Mouse (Mus musculus) adrenal gland, adult 18-20 months (tissue): ENCODE results near the gene Rpl6. TPM values are rescaled to one million over a fixed set of nuclear protein-coding genes. Genes with fewer than 3 reads are reported as not detected.
"Not testable (repeated sequence)": the region's sequence is repeated elsewhere in the genome, so short reads cannot be mapped to it uniquely, and the experiment has no call there.

Source experiments
- DNase-seq, 2 experiments: peaks; one replicate each; pipeline ENCODE4 v3.0.0; 2021 to 2022; ENCODE audit warnings: low spot score in 2 of 2
- total RNA-seq, 2 experiments: library from RNA; stranded (reverse); gene quantifications; 1 replicate in 1 of 2; 2 replicates in 1 of 2; pipeline ENCODE4 v1.2.3; 2021

Gene Rpl6
- total RNA-seq, 2 experiments from 2014 or later = 921 to 1,031 TPM

DNA sequence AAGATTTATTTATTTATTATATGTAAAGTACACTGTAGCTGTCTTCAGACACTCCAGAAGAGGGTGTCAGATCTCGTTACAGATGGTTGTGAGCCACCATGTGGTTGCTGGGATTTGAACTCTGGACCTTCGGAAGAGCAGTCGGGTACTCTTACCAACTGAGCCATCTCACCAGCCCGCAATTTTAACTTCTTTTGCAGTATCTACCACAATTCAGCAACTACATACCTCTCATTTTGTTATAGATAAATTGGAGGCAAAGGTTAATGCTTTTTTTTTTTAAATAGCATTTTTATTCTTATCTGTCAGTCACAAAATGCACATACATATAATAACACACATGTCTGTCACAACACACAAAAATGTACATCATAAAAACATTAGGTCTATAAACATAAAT, 19.7 kb downstream of the Rpl6 start:
- not testable (repeated sequence) for DNase-seq

DNA sequence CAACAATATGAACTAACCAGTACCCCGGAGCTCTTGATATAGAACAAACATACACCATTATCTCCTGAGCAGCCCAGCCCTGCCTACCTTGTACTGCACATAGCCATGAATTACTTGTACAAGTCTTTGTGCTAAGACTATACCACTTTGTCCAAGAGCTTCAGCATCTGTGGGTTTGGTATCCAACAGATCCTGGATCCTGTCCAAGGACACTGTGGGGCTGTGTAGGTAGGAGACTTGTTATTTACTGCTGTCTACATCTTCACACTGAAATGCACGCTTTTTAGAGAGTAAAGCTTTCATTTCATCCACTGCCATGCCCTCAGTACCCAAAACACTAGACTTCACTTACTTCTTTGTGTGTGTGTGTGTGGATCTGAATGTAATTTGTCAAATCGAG, 20.6 kb downstream of the Rpl6 start:
- no peak for DNase-seq

DNA sequence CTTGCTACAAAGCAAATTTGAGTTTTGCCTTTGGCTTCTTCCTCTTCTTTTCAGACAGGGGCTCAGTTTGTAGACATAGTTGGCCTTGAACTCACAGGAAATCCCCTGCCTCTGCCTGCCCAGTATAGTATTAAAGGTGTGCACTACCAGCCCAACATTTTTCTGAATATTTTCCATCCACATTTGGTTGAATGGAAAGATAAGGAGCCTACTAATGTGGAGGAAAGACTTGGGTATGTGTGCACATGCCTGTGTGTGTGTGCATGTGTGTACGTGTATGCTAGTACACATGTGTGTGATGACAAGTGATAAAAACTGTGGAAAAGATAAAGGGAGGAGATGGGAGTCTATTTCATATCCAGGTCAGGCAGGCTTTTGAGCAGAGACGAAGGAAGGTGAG, 21.6 kb downstream of the Rpl6 start:
- no peak for DNase-seq

DNA sequence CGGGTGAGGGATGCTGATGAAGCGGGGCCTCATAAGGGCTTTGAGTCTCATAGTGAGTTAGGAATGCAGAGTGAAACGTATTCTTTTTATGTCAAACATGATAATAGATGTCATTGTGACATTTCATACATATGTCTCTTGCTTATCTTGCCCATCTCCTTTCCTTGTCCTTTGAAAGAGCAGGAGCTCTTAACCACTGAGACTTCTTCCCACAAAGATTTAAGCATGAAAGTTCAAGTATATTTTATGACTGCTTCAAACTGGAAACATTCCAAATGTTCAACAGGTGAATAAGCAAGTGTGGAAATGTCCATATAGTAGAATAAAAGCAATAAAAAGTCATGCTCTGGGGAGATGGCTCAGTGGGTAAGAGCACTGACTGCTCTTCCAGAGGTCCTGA, 22.1 kb downstream of the Rpl6 start:
- no peak for DNase-seq

DNA sequence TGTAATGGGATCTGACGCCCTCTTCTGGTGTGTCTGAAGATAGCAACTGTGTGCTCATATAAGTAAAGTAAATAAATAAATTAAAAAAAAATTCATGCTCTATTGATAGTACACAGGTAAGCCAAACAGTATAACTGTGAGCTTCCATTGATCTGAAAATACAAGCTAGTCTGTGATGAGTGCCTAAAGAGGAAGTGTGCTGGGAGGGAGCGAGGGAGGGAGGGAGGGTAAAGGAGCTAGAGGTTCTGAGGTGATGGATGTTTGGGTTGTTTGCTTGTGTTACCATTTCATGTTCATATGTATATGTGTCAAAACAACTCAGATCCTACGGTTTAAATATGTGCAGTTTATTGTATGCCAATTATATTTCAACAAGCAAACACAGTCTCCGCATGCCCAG, 22.6 kb downstream of the Rpl6 start:
- no peak for DNase-seq

DNA sequence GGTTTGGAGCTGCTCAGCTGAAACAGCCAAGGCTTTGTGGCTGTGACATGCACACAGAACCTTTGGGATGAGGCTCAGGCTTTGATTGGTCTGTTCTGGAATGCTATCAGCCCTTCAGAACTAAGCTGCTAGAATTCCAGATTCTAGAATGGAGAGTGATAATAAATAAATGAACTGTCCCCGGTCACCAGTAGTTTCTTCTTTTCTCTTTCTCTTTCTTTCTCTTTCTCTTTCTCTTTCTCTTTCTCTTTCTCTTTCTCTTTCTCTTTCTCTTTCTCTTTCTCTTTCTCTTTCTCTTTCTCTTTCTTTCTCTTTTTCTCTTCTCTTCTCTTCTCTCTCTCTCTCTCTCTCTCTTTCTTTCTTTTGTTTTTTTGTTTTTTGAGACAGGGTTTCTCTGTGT, 23.0 kb downstream of the Rpl6 start:
- not testable (repeated sequence) for DNase-seq

DNA sequence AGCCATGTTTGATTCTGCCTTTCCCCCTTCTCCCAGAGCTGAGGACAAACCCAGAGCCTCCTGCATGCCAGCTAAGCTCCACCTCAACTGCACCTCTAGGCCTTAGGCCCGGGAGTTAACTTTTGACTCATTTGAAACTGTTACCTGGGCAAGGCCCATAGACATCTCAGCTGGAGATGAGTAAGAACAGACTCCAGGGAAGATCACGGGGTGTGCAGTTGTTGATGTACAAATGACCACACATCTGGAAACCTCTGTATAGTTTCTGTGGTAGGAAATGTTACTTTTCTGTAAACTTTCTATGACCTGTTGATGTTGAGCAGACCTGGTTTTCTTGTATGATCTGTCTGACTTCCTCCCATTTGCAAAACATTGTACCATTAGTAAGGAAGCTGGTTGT, 24.9 kb downstream of the Rpl6 start:
- no peak for DNase-seq

DNA sequence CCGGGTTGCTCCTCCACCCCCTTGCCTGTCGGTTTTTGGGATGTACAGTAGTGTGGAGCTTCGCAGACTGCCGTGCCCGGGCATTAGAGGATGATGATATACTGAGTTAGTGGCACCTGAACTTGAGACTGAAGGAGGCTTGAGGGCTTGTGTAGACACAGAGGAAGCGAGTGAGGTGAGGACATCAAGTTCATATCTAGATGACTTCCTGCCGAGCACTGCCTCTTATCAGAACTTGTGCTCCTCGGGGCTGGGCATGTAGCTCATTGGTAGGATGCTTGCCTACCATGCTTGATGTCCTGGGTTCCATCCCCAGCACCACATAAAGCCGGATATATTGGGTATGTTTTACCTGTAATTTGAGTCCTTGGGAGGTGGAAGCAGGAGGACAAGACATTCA, 26.5 kb downstream of the Rpl6 start:
- no peak for DNase-seq

DNA sequence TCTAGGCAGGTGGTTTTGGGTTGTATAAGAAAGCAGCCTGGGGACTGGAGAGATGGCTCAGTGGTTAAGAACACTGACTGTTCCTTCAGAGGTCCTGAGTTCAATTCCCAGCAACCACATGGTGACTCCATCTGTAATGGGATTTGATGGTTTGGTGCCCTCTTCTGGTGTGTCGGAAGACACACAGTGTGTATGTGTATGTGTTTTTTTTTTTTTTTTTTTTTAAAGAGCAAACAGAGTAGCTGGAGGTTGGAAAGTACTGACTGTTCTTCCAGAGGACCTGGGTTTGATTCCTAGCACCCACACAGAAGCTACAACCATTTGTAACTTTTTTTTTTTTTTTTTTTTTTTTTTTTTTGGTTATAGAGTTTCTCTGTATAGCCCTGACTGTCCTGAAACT, 28.5 kb downstream of the Rpl6 start:
- no peak for DNase-seq

DNA sequence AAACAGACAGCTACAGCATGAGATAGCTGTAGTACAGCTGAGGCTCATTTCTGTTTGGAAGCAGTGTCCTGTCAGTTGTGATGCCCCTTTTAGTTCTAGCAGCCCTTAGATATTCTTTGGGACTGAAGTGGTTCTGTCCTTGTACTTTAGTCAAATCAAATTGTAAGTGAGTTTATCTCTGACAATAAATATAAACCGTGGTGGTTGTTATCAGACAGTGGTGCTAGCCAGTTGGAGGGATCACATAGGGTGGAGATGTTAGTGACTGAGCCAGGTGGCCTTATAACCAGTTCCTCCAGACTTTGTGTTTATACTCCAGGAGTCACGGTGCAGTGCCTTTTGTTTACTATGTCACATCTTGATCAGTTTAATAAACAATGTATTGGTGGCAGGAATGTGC, 29.4 kb downstream of the Rpl6 start:
- DNase-seq = no peak

DNA sequence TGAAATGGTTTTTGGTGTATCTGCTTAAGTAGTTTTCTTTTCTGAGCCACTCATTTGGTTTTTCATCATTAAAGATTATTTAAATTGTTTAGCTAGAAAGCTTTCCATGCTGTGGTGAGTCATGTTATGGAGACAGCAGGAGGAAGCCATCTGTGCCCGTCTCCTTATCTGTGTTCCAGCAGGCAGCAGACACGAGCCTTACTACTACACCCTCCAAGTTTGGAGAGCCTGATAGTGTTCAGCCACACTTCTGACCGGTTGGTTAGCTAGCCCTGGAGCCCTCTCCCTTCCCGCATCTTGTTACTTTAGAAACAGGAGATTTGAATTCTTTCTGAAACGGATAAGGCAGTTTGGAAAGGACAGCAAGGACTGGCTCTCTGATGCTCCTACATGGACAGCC, 31.9 kb downstream of the Rpl6 start:
- DNase-seq = no peak

DNA sequence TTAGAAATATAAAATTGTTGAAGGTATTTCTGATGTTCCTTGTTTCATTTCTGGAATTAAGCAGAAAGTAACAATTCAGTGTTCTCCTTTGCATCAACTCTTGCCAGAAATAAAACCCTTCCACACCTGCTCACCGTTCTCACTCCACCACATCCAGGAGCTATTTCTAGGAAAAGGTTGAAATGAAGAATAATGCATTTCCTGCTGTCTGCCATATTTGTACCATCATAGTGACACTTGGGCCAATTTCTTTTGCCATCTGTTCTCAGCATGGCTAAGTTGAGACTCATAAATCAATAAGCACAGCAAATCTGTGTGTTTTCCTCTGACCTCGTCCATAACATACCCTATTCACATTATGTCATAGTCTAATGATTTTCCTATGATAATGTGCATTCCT, 33.9 kb downstream of the Rpl6 start:
- no peak for DNase-seq

DNA sequence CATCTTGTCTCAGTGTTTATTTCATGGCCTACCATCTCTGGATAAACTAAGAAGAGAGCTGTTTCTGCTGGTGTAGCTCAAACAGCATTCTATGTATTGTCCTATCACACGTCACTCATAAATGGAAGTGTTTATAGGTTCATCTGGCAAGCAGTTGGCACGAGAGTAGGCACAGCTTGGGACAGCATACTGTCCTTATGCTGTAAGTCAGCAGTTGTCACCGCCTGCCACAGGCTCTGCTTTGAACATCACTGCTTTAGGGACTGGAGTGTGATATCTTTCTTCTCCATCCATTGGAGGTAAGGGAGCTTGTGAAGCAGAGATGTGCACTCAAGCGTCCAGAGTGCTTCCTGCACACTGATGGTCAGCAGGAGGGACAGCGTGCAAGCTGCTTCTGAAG, 35.6 kb downstream of the Rpl6 start:
- no peak for DNase-seq

DNA sequence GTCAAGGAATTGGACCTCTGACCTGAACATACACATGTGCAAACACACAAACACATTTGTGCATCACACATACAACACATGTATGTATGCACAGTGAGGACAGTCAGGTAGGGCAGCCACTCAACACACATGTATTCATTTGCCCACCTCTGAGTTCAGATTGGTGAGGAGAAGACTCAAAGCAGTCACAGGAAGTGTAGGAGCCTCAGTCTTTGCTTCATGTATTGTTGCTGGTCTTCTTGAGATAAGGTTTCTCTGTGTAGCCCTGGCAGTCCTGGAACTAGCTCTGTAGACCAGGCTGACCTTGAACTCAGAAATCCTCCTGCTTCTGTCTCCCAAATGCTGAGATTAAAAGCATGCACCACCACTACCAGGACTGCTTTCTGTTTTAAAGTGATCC, 36.9 kb downstream of the Rpl6 start:
- DNase-seq = no peak

DNA sequence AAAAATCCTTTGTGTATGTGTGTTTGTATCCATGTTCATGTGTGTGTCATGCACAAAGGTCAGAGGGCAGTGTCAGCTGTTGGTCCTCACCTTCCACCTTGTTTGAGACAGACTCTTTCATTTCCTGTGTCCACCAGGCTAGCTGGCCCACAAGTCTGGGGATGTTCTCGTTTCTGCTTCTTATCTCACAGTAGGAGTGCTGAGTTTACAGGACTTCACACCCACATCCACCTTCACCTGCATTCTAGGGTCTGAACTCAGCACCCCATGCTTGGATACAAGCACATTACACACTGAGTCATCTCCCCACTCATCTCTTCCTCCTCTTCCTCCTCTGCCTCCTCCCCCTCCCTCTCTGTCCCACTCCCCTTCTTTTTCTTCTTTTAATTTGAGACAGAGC, 38.0 kb downstream of the Rpl6 start:
- DNase-seq = no peak

DNA sequence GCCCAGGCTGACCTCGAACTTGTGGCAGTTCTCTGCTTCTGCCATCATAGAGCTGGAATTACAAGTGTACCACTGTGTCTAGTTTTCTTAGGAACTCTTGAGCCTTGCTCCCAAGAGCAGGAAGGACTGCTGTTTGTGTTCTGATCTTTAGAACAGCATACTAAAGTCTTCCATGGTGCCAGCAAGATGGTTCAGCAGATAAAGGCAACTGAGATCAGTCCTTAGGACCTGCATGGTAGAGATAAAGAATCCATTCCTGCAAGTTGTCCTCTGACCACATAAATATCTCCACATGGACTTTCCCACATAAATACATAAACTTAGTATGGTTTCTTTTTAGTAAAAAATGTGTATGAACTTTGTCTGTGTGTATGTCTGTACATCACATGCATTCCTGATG, 38.4 kb downstream of the Rpl6 start:
- no peak for DNase-seq

DNA sequence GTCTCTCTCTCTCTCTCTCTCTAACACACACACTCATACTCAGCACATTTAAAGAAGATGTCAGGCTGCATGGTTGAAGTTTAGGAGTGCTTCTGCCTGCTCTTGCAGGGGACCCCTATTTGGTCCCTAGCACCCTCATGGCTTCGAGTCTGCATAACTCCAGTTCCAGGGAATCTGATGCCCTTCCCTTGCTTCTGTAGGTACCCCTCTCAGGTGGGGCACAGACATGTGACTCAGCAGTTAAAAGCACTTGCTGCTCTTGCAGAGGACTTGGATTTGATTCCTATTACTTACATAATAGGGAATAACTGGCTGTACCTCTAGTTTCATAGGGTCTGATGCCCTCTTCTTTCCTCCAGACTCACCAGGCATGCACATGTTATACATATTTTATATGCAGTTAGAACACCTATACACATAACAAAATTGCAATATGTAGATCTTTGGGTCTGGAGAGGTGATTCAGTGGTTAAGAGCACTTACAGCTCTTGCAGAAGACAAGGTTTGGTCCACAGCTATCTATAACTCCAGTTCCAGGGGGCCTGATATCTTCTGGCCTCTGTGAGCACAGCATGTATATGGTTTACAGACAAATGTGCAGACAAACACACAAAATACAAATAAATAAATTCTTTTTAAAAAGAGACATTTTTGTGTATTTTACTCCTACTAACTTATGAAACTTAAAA, 39.5 kb downstream of the Rpl6 start:
- DNase-seq = no peak

DNA sequence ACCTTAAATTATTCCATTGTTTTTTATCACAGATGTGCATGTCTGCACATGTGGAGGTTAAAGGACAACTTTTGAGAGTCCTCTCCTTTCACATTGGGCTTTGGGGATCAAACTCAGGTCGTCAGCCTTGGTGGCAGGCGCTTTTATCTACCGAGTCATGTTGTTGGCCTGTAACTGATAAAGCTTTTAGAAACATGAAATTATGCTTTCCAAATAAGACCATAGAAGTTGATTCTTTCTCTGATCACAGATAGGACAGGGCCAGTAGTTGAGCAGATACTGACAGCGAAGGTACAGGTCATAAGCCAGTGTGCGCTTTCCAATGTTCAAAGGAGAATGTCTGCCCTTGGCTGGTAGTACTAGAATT, 40.1 kb downstream of the Rpl6 start:
- DNase-seq = no peak

DNA sequence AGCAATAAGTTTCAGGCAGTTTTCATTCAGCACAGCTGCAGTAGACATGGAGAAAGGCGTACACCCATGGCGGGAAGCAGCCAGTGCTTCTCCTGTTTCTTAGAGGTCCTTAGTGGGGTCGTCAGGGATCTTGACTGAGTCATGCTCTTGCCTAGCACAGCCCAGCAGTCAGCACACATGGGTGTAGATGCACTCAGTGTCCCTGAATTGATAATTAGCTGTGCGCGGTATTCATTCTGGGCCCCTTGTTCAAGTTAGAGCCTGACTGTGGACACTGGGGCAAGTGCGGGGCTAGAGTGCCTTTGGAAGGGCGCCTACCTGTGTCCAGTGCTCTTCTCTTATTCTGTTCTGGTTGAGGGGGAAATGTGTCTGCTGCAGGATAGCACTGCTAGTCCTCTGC, 40.9 kb downstream of the Rpl6 start:
- no peak for DNase-seq

DNA sequence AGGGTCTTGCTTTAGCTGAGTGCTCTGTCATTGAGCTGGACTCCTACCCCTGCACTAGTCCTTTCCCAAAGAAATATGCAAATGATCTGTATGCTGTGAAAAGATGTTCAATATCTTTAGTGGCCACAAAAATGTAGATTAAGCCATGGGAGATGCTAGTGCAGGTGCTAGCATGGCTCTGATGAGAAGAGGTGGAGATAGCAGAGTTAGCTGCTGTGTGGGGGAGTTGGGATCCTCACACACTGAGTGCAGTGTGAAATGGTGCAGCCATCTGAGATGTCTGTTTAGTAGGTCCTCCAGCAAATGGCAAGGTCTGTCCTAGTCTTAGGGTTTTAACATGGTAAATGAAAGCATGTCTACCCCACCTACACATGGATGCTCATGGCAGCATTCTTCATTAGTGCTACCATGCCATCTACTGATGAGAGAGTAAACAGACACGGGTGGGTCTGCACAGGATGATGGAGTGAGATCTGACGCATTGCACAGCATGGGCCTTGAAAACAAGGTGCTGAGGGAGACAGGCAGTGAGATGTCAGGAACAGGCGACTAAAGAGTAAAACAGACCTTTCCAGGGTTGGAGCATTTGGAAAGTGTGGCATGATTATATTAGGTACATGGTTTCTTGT, 44.6 kb downstream of the Rpl6 start:
- no peak for DNase-seq

DNA sequence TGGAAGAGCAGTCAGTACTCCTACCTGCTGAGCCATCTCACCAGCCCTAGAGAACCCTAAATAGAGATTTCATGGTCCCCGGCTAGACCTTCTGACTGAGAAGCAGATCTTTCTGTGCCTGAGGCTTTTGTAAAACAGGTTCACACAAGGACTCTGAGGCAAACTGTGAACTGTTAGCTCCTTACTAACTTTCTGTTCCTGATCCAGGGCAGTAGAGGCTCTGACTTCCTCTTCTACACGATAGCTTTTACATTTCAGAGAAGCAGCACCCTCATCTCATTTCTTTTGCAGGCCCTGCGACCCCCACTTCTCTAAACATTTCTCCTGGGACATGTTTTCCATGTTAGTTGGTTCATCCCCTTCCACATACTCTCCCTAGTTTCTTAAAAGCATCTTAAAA, 45.4 kb downstream of the Rpl6 start:
- no peak for DNase-seq

DNA sequence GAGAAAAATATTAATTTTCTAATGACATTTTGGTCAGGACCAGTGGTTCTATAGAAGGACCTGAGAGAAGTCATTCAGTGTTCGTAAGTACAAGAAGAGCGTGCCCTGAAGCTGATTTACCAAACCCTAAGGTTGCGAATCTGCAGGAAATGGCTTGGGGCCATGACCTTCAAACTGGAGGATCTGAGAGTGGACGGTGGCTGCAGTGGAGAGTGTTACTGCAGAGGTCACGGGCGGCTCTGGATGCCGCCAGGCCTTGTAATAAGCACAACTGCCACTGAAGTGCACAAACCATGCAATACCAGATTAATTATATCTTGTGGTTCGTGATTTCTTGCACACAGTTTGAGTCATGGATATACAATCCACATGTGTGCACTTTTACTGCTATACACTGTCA, 47.5 kb downstream of the Rpl6 start:
- peak; percentile 36 to 57 for DNase-seq

DNA sequence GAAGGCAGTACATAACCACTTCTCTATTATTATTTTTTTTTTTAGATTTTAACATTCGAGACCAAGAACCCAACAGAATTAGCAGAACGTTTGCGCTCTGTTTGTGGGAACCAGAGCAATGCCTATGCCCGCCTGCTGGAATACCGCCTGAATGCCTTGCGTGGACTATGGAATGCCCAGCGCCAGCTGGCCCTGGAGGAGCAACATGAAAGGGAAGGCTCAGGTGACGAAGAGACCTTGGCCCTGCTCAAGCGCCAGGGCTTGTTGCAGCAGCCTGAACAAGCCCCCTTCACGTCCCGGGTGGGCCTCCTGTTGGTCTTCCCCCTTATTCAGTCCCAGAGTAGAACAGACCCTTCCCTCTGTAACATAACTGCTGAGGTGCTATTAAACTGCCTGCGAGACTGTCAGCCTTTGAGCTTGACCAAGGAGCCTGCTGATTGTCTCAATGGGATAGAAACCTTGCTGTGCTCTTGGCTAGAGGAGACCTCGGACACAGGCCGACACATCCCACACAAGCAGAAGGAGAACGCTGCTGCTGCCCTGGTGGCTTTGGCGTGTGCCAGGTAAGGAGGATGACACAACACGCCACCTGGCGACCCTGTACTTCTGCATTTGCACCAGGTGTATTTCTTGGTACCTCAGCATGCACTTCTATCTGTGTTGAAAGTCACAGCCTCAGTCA, 49.7 kb downstream of the Rpl6 start:
- DNase-seq = no peak
